ENCODE assay signal across 17 mouse cellular contexts in the genomic region with DNA sequence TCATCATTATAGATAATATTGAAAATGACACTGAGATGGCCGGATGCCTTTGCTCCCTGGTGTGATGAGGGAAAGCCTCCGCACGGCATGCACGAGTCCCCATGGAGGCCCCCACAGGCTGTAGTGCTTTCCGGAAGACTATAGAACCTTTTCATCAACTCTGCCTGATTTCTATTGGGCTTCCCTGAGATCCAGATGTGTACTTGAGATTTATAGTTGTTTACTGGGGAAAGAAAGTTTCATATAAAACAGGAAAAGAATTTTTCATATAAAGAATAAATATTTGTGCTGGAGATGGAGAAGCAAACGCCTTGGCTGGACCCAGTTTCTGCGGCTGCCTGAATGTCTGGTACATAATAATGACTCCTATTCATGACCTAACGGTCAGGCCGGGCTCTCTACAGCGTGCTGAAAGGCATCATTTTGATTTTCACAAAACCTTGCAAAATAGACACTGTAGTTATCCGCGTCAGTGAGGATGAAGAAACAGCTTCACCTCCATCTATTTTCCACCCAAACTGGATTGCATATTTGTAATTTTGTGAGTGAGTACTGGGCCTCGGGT.
DNase-seq lines count a peak whose midpoint lies in the region; ATAC-seq and TF ChIP-seq lines count a peak whose summit lies in the region.
"Had no signal": no experiment of that assay in that cellular context is flagged by ENCODE, and none has a peak within 500 bp of the region (broad histone marks: within the 10 kb centered on the region; RNA-seq: fewer than 3 reads in every experiment).

No protein-coding gene starts in this region.

- ATAC-seq in kidney, postnatal 0 days (replicated peaks; ENCODE audit: low FRiP score, low read depth), result no peak
- peak; percentile 21; the same call in 1 of the 2 replicates for ATAC-seq in forebrain, embryonic 12.5 days (ENCODE audit: low FRiP score)
- 0 out of 2 replicates have a peak, but pooled peaks have one; percentile 43 for ATAC-seq in hindbrain, embryonic 13.5 days (ENCODE audit: low FRiP score)
- ATAC-seq in megakaryocyte, adult 5-6 weeks (ENCODE audit: poor library complexity, severe bottlenecking), result no peak
- ATAC-seq in inflammation-experienced regulatory T-cells, adult 6 months, result no peak

- no peak overlapping the region for H3K4me2 ChIP-seq in kidney, postnatal 0 days (ENCODE audit: low read length)
- H3K4me2 ChIP-seq in forebrain, embryonic 12.5 days, result no peak overlapping the region
- no peak overlapping the region for H3K4me2 ChIP-seq in hindbrain, embryonic 13.5 days
- H3K4me2 ChIP-seq: heart, embryonic 12.5 days; liver, embryonic 13.5 days; midbrain, embryonic 15.5 days had no signal

- H3K36me3 ChIP-seq in kidney, postnatal 0 days (ENCODE audit: insufficient read depth, low read length), result no peaks in the 10 kb centered on the region
- no peaks in the 10 kb centered on the region for H3K36me3 ChIP-seq in forebrain, embryonic 12.5 days (replicated peaks)
- no peaks in the 10 kb centered on the region for H3K36me3 ChIP-seq in hindbrain, embryonic 13.5 days
- H3K36me3 ChIP-seq: G1E; heart, embryonic 12.5 days; liver, embryonic 13.5 days; midbrain, embryonic 15.5 days had no signal

- H3K27ac ChIP-seq in kidney, postnatal 0 days, result 0 out of 2 replicates have a peak overlapping the region, but pooled peaks have one; percentile 14
- H3K27ac ChIP-seq in forebrain, embryonic 12.5 days, result no peak overlapping the region
- H3K27ac ChIP-seq in hindbrain, embryonic 13.5 days, result no peak overlapping the region
- H3K27ac ChIP-seq: liver, embryonic 13.5 days; midbrain, embryonic 15.5 days had no signal

- peak; percentile 52 for DNase-seq in kidney, postnatal 0 days (ENCODE audit: low spot score)
- DNase-seq in kidney, adult 11 months, result no peak
- peak; percentile 18 for DNase-seq in retina, embryonic 14.5 days (ENCODE audit: low spot score)
- no peak for DNase-seq in right cerebral cortex, adult 18-20 months
- DNase-seq: adrenal gland, adult 2 months; cerebellum, adult 18-20 months; gastrocnemius, postnatal 36 days; heart, postnatal 4 days; liver, embryonic 13.5 days; lung, postnatal 10 days had no signal

- TF ChIP-seq CTCF in kidney, postnatal 0 days (IDR thresholded peaks at IDR 0.05; ENCODE audit: low read depth), result no peak

- 81% methylated on average over 13 of the region's 13 CpGs for WGBS in kidney, postnatal 0 days
- WGBS in forebrain, embryonic 12.5 days, result 72% methylated on average over 13 of the region's 13 CpGs
- 67% methylated on average over 13 of the region's 13 CpGs for WGBS in hindbrain, embryonic 13.5 days

- no peaks in the 10 kb centered on the region for H3K4me1 ChIP-seq in kidney, postnatal 0 days (replicated peaks; ENCODE audit: insufficient read depth, low read length)
- H3K4me1 ChIP-seq in forebrain, embryonic 12.5 days, result peaks cover 10% of the 10 kb centered on the region
- H3K4me1 ChIP-seq in hindbrain, embryonic 13.5 days (replicated peaks), result peaks cover 14% of the 10 kb centered on the region
- H3K4me1 ChIP-seq: liver, embryonic 13.5 days had no signal

- no peak overlapping the region for H3K4me3 ChIP-seq in kidney, postnatal 0 days (replicated peaks; ENCODE audit: low read depth, low read length)
- H3K4me3 ChIP-seq in forebrain, embryonic 12.5 days (replicated peaks), result no peak overlapping the region
- H3K4me3 ChIP-seq in hindbrain, embryonic 13.5 days, result no peak overlapping the region
- H3K4me3 ChIP-seq: heart, embryonic 12.5 days; liver, embryonic 13.5 days; midbrain, embryonic 15.5 days had no signal

- H3K27me3 ChIP-seq in kidney, postnatal 0 days (ENCODE audit: insufficient read depth, low read length), result no peaks in the 10 kb centered on the region
- H3K27me3 ChIP-seq in forebrain, embryonic 12.5 days, result no peaks in the 10 kb centered on the region
- H3K27me3 ChIP-seq in hindbrain, embryonic 13.5 days, result no peaks in the 10 kb centered on the region
- H3K27me3 ChIP-seq: heart, embryonic 12.5 days; liver, embryonic 13.5 days; midbrain, embryonic 15.5 days had no signal

- H3K9ac ChIP-seq in kidney, postnatal 0 days (ENCODE audit: low read depth, low read length), result no peak overlapping the region
- H3K9ac ChIP-seq in forebrain, embryonic 12.5 days, result no peak overlapping the region
- H3K9ac ChIP-seq in hindbrain, embryonic 13.5 days, result no peak overlapping the region
- H3K9ac ChIP-seq: heart, embryonic 12.5 days; liver, embryonic 13.5 days; midbrain, embryonic 15.5 days had no signal

- H3K9me3 ChIP-seq in kidney, postnatal 0 days (replicated peaks; ENCODE audit: low read length), result no peaks in the 10 kb centered on the region
- H3K9me3 ChIP-seq in forebrain, embryonic 12.5 days, result no peaks in the 10 kb centered on the region
- no peaks in the 10 kb centered on the region for H3K9me3 ChIP-seq in hindbrain, embryonic 13.5 days
- H3K9me3 ChIP-seq: G1E; heart, embryonic 12.5 days; liver, embryonic 13.5 days; midbrain, embryonic 15.5 days had no signal

Comparison
In these comparisons a context has a peak if more than half of its experiments do, and no peak if none do; other contexts are left out.
1. DNase-seq: peak in kidney, postnatal 0 days (single experiment) and retina, embryonic 14.5 days (single experiment); none in kidney, adult 11 months (single experiment) and right cerebral cortex, adult 18-20 months (single experiment).
2. ATAC-seq: peak in forebrain, embryonic 12.5 days (single experiment) and hindbrain, embryonic 13.5 days (single experiment); none in kidney, postnatal 0 days (single experiment), megakaryocyte, adult 5-6 weeks (single experiment) and inflammation-experienced regulatory T-cells, adult 6 months (single experiment).